Comparison of ENCODE assay signal across 8 mouse cellular contexts in genomic region chr15:81802001-81802890, GRCm38 (mm10). TPM values are rescaled to one million over a fixed set of nuclear protein-coding genes. Genes with fewer than 3 reads are reported as not detected.
DNase-seq lines count a peak whose midpoint lies in the region; ATAC-seq lines count a peak whose summit lies in the region.

Tef (plus strand) TSS chr15:81802421.

- peak; percentile 14 for DNase-seq in WW6 (ENCODE audit: low read depth, low spot score)
- peak; percentile 98 to 100 for DNase-seq in cerebellum, postnatal 4 days (ENCODE audit: low spot score in 2 of 2)
- DNase-seq in gastrocnemius, adult 18-20 months (ENCODE audit: low spot score), result peak; percentile 100
- DNase-seq in left cerebral cortex, adult 18-20 months (ENCODE audit: low spot score in 2 of 2), result peak; percentile 100
- DNase-seq in right cerebral cortex, adult 18-20 months, result peak; percentile 100
- peak; percentile 99 for DNase-seq in urinary bladder, postnatal 10 days (ENCODE audit: low spot score)

- H3K36me3 ChIP-seq in hindbrain, embryonic 16.5 days (ENCODE audit: control insufficient read depth, insufficient read depth, low read length), result no peaks in the 10 kb centered on the region
- no peaks in the 10 kb centered on the region for H3K36me3 ChIP-seq in macrophage (ENCODE audit: inconsistent target)

- H3K4me2 ChIP-seq in hindbrain, embryonic 16.5 days (ENCODE audit: low read length), result peak within 1 kb of the TSS; percentile 67

- peak; percentile 97 for ATAC-seq in hindbrain, embryonic 16.5 days

- H3K79me2 ChIP-seq in macrophage (ENCODE audit: inconsistent target), result no peaks in the 10 kb centered on the region

- H3K9me3 ChIP-seq in hindbrain, embryonic 16.5 days (ENCODE audit: control insufficient read depth, low read length), result no peaks in the 10 kb centered on the region

- no peaks in the 10 kb centered on the region for H3K27me3 ChIP-seq in hindbrain, embryonic 16.5 days (replicated peaks; ENCODE audit: control insufficient read depth, insufficient read depth, low read length)

- peak within 1 kb of the TSS; percentile 73 for H3K27ac ChIP-seq in hindbrain, embryonic 16.5 days (ENCODE audit: low read depth, low read length)
- no peak within 1 kb of the TSS for H3K27ac ChIP-seq in macrophage

- H3K4me1 ChIP-seq in hindbrain, embryonic 16.5 days (ENCODE audit: control insufficient read depth, insufficient read depth, low read depth, low read length), result peaks cover 22% of the 10 kb centered on the region

- peak within 1 kb of the TSS; percentile 45 for H3K9ac ChIP-seq in hindbrain, embryonic 16.5 days (ENCODE audit: low read depth, low read length)

- H3K4me3 ChIP-seq in hindbrain, embryonic 16.5 days (ENCODE audit: low read length), result peak within 1 kb of the TSS; percentile 39
- H3K4me3 ChIP-seq in macrophage (ENCODE audit: inconsistent target), result no peak within 1 kb of the TSS

- 19% methylated on average over 19 of the region's 19 CpGs for WGBS in hindbrain, embryonic 16.5 days
- 15% methylated on average over 19 of the region's 19 CpGs for WGBS in macrophage (ENCODE audit: missing documents)

RNA-seq across cellular contexts. Expression of gene Tef, which starts in this region (rescaled TPM):
- 100 to 1,000 TPM; 124 to 160 TPM for total RNA-seq in gastrocnemius, adult 18-20 months (2021)
- 22.9 and 23.1 TPM in 2 replicates for polyA plus RNA-seq in hindbrain, embryonic 16.5 days (2015; fragmentation: Nextera tagmentation; extraction: Ambion mirVana)
- 100 to 1,000 TPM; 226 to 245 TPM for total RNA-seq in left cerebral cortex, adult 18-20 months (2021)
- total RNA-seq in macrophage (2018; cell fraction: chromatin; rRNA removed), result 100 to 1,000 TPM in 17 of 26 experiments, 10 to 100 TPM in 9; 24.8 to 219 (median 121) TPM
- 10 to 100 TPM; 15.0 to 50.3 (median 28.9) TPM for total RNA-seq in macrophage (2018; cell fraction: cytosol; rRNA removed)
- total RNA-seq in macrophage (2018; cell fraction: nucleus; rRNA removed), result 100 to 1,000 TPM in 5 of 26 experiments, 10 to 100 TPM in 21; 19.1 to 142 (median 60.6) TPM
- polyA plus RNA-seq in macrophage (2018), result 18.9 to 44.0 TPM (median 23.6 TPM) in 3 replicates

Comparison
In these comparisons a context has a peak if more than half of its experiments do, and no peak if none do; other contexts are left out.
1. DNase-seq: peak in every context shown above with its lines; median percentile 100 in gastrocnemius, adult 18-20 months; 100 in left cerebral cortex, adult 18-20 months; 100 in right cerebral cortex, adult 18-20 months; 99 in cerebellum, postnatal 4 days; 99 in urinary bladder, postnatal 10 days; 14 in WW6.